12 mouse cellular contexts compared by ENCODE assay signal in the genomic region with DNA sequence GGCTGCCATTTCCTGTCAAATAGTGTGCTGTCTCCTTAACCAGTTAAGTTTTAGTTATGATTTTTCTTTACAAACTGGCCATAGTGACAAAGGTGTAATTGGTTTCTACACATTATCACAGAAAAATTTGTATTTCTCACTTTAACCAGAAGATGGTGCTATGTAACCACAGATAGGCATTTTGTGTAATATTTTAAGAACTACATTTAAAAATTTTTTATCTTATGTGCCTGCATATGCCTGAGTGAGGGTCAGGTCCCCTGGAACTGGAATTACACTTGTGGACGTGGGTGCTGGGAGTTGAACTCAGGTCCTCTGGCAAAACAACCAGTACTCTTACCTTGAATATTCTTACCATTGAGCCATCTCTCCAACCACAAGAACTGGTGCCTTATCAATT. TPM values are rescaled to one million over a fixed set of nuclear protein-coding genes. Genes with fewer than 3 reads are reported as not detected.
DNase-seq lines count a peak whose midpoint lies in the region; ATAC-seq and TF ChIP-seq lines count a peak whose summit lies in the region.
"Had no signal": no experiment of that assay in that cellular context is flagged by ENCODE, and none has a peak within 500 bp of the region (broad histone marks: within the 10 kb centered on the region; RNA-seq: fewer than 3 reads in every experiment).

No protein-coding gene starts in this region.

- H3K27ac ChIP-seq in heart, adult 2 months, result no peak overlapping the region
- no peak overlapping the region for H3K27ac ChIP-seq in midbrain, embryonic 14.5 days (replicated peaks; ENCODE audit: low read depth, low read length)
- H3K27ac ChIP-seq in midbrain, embryonic 13.5 days, result no peak overlapping the region
- H3K27ac ChIP-seq: forebrain, embryonic 12.5 days; hindbrain, embryonic 12.5 days; neural tube, embryonic 13.5 days had no signal

- H3K79me2 ChIP-seq in heart, adult 2 months (replicated peaks; ENCODE audit: control insufficient read depth, insufficient read depth, low read length), result no peaks in the 10 kb centered on the region

- no peak for ATAC-seq in midbrain, embryonic 14.5 days (ENCODE audit: low FRiP score, low TSS enrichment)
- no peak for ATAC-seq in midbrain, embryonic 13.5 days

- no peaks in the 10 kb centered on the region for H3K27me3 ChIP-seq in heart, adult 2 months (ENCODE audit: control insufficient read depth, insufficient read depth, low read length)
- no peaks in the 10 kb centered on the region for H3K27me3 ChIP-seq in midbrain, embryonic 14.5 days (ENCODE audit: control insufficient read depth, insufficient read depth, low read length)
- no peaks in the 10 kb centered on the region for H3K27me3 ChIP-seq in midbrain, embryonic 13.5 days
- H3K27me3 ChIP-seq: forebrain, embryonic 12.5 days; hindbrain, embryonic 12.5 days; neural tube, embryonic 13.5 days had no signal

- H3K4me3 ChIP-seq in heart, adult 2 months, result no peak overlapping the region
- no peak overlapping the region for H3K4me3 ChIP-seq in midbrain, embryonic 14.5 days (replicated peaks; ENCODE audit: low read depth, low read length)
- H3K4me3 ChIP-seq in midbrain, embryonic 13.5 days (replicated peaks), result no peak overlapping the region
- H3K4me3 ChIP-seq: forebrain, embryonic 12.5 days; hindbrain, embryonic 12.5 days; neural tube, embryonic 13.5 days had no signal

- peak in 1 of 2 experiments; percentile 21 for DNase-seq in heart, adult 2 months
- no peak for DNase-seq in heart, postnatal 25 days (ENCODE audit: low spot score)
- peak; percentile 71 for DNase-seq in midbrain, embryonic 14.5 days
- peak; percentile 58 for DNase-seq in adipocyte (ENCODE audit: low spot score)
- DNase-seq in adrenal gland, adult 18-20 months (ENCODE audit: low spot score in 2 of 2), result no peak
- no peak for DNase-seq in kidney, adult 18-20 months
- DNase-seq: cerebellum, adult 8-10 months; thymus, postnatal 14 days had no signal

- H3K36me3 ChIP-seq in heart, adult 2 months (ENCODE audit: control insufficient read depth, insufficient read depth, low read length), result peaks cover 27% of the 10 kb centered on the region
- peaks cover 42% of the 10 kb centered on the region for H3K36me3 ChIP-seq in midbrain, embryonic 14.5 days (ENCODE audit: control insufficient read depth, insufficient read depth, low read length)
- peaks cover 26% of the 10 kb centered on the region for H3K36me3 ChIP-seq in midbrain, embryonic 13.5 days

- peaks cover 11% of the 10 kb centered on the region for H3K4me1 ChIP-seq in heart, adult 2 months (ENCODE audit: control insufficient read depth, insufficient read depth, low read length)
- H3K4me1 ChIP-seq in midbrain, embryonic 14.5 days (ENCODE audit: control insufficient read depth, insufficient read depth, low read length), result peaks cover 5% of the 10 kb centered on the region; the same call in 1 of the 2 replicates
- H3K4me1 ChIP-seq in midbrain, embryonic 13.5 days (replicated peaks), result peaks cover 12% of the 10 kb centered on the region

- H3K9ac ChIP-seq in heart, adult 2 months (ENCODE audit: low read depth, low read length), result no peak overlapping the region
- H3K9ac ChIP-seq in midbrain, embryonic 14.5 days (replicated peaks; ENCODE audit: low read length), result no peak overlapping the region
- H3K9ac ChIP-seq in midbrain, embryonic 13.5 days (replicated peaks), result no peak overlapping the region
- H3K9ac ChIP-seq: forebrain, embryonic 12.5 days; hindbrain, embryonic 12.5 days; neural tube, embryonic 13.5 days had no signal

- no peak for TF ChIP-seq POLR2A in heart, adult 2 months (IDR thresholded peaks at IDR 0.05; ENCODE audit: insufficient read depth, low read depth, low read length)

- no peak overlapping the region for H3K4me2 ChIP-seq in midbrain, embryonic 14.5 days (ENCODE audit: low read length)
- H3K4me2 ChIP-seq in midbrain, embryonic 13.5 days (replicated peaks), result no peak overlapping the region
- H3K4me2 ChIP-seq: forebrain, embryonic 12.5 days; hindbrain, embryonic 12.5 days; neural tube, embryonic 13.5 days had no signal

- H3K9me3 ChIP-seq in midbrain, embryonic 14.5 days (ENCODE audit: control insufficient read depth, low read length), result no peaks in the 10 kb centered on the region
- no peaks in the 10 kb centered on the region for H3K9me3 ChIP-seq in midbrain, embryonic 13.5 days
- H3K9me3 ChIP-seq: forebrain, embryonic 12.5 days; hindbrain, embryonic 12.5 days; neural tube, embryonic 13.5 days had no signal

- TF ChIP-seq CTCF in heart, adult 2 months (IDR thresholded peaks at IDR 0.05), result peak; percentile 80

- intact Hi-C loops in heart, adult 2 months (cut with DNase I), result loop anchor here (2.0 kb wide), 2 partner anchors 306 to 482 kb away; no protein-coding TSS in a partner anchor
- intact Hi-C loops in heart, postnatal 25 days (cut with DNase I), result loop anchor here (2.0 kb wide), 1 partner anchor 482 kb away; no protein-coding TSS in a partner anchor

- WGBS in heart, adult 2 months, result 56% methylated on average over 1 of the region's 1 CpGs
- 52% methylated on average over 1 of the region's 1 CpGs for WGBS in midbrain, embryonic 14.5 days
- 75% methylated on average over 1 of the region's 1 CpGs for WGBS in midbrain, embryonic 13.5 days

- TF ChIP-seq EP300 in heart, adult 2 months (IDR thresholded peaks at IDR 0.05; ENCODE audit: insufficient read depth, low read depth, low read length), result no peak

RNA-seq across cellular contexts. Expression of gene Nudt4, which starts 13.4 kb away (rescaled TPM):
- 100 to 1,000 TPM; 328 to 349 TPM for total RNA-seq in heart, adult 2 months (2021)
- polyA plus RNA-seq in heart, adult 2 months (2012; rRNA removed), result 48.8 and 109 TPM in 2 replicates
- total RNA-seq in heart, postnatal 25 days (2021), result 100 to 1,000 TPM; 263 to 282 TPM
- 64.9 and 80.0 TPM in 2 replicates for polyA plus RNA-seq in midbrain, embryonic 14.5 days (2014; fragmentation: Nextera tagmentation; extraction: Ambion mirVana)
- 65.5 and 72.5 TPM in 2 replicates for polyA plus RNA-seq in midbrain, embryonic 13.5 days (2015; fragmentation: Nextera tagmentation; extraction: Ambion mirVana)
- 100 to 1,000 TPM; 138 to 187 TPM for total RNA-seq in adrenal gland, adult 18-20 months (2021)

RNA-seq across cellular contexts. Expression of gene Ube2n, which starts 35.6 kb away (rescaled TPM):
- total RNA-seq in heart, adult 2 months (2021), result 10 to 100 TPM; 89.5 to 89.7 TPM
- 48.8 and 98.2 TPM in 2 replicates for polyA plus RNA-seq in heart, adult 2 months (2012; rRNA removed)
- 100 to 1,000 TPM in 1 of 2 experiments, 10 to 100 TPM in 1; 90.3 to 106 TPM for total RNA-seq in heart, postnatal 25 days (2021)
- polyA plus RNA-seq in midbrain, embryonic 14.5 days (2014; fragmentation: Nextera tagmentation; extraction: Ambion mirVana), result 341 and 383 TPM in 2 replicates
- polyA plus RNA-seq in midbrain, embryonic 13.5 days (2015; fragmentation: Nextera tagmentation; extraction: Ambion mirVana), result 431 and 436 TPM in 2 replicates
- 100 to 1,000 TPM; 138 to 139 TPM for total RNA-seq in adrenal gland, adult 18-20 months (2021)

RNA-seq across cellular contexts. Expression of gene Mrpl42, which starts 48.8 kb away (rescaled TPM):
- total RNA-seq in heart, adult 2 months (2021), result 100 to 1,000 TPM; 426 to 448 TPM
- polyA plus RNA-seq in heart, adult 2 months (2012; rRNA removed), result 684 and 1,165 TPM in 2 replicates
- 100 to 1,000 TPM; 456 to 473 TPM for total RNA-seq in heart, postnatal 25 days (2021)
- polyA plus RNA-seq in midbrain, embryonic 14.5 days (2014; fragmentation: Nextera tagmentation; extraction: Ambion mirVana), result 251 and 289 TPM in 2 replicates
- 260 and 269 TPM in 2 replicates for polyA plus RNA-seq in midbrain, embryonic 13.5 days (2015; fragmentation: Nextera tagmentation; extraction: Ambion mirVana)
- 100 to 1,000 TPM; 123 to 155 TPM for total RNA-seq in adrenal gland, adult 18-20 months (2021)

Comparison
In these comparisons a context has a peak if more than half of its experiments do, and no peak if none do; other contexts are left out.
1. DNase-seq: peak in midbrain, embryonic 14.5 days (single experiment) and adipocyte (single experiment); none in heart, postnatal 25 days (single experiment), adrenal gland, adult 18-20 months (0 of 2) and kidney, adult 18-20 months (single experiment).